Mouse (Mus musculus): ENCODE data around the gene Babam2. TPM values are rescaled to one million over a fixed set of nuclear protein-coding genes. Genes with fewer than 3 reads are reported as not detected.

Gene Babam2
- total and polyA plus RNA-seq, 3 experiments, result 25.2 to 32.9 (median 28.4) TPM

DNA sequence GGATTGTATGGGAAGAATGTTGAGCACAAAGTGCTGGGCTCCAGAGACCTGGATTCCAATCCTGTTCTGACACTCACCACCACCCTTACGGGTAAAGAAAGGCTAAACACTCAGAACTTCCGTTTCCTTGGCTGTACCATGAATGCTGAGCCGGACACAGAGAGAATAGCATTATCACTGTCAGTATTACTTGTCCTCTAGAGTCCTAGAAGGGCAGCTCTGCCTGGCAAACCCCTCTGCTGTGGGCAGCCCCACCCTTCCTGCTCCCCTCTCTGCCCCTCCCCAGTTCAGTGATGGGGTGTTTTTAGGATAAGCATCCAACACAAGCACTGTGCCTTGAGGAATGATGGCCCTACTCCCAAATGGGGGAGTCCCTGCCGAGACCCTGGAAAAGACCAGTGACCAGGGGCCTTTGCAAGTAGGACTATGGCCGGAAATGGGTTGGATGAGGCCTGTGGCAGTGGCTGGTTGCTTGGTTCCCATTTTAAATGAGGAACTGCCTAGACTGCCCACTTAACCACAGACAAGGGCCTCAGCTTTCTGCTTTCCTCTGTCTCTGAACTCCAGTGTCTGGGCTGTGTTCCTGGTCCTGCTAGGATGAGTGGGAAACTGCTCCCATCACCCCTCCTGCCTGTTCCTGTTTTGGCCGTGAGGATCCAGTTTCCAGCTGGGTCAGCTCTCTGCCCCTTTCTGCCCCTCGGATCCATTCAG, 414.9 kb downstream of the Babam2 start:
- Histone ChIP-seq H3K9ac (ENCODE audit: low read depth, low read length) (no peak overlapping the region), H3K79me2 (replicated peaks; ENCODE audit: control insufficient read depth, insufficient read depth, low read length) (no peaks in the 10 kb centered on the region), H3K36me3 (ENCODE audit: control insufficient read depth, insufficient read depth, low read length) (no peaks in the 10 kb centered on the region), H3K27me3 (ENCODE audit: control insufficient read depth, insufficient read depth, low read length) (no peaks in the 10 kb centered on the region), H3K4me1 (ENCODE audit: control insufficient read depth, insufficient read depth, low read length) (no peaks in the 10 kb centered on the region), H3K27ac (no peak overlapping the region), H3K4me3 (no peak overlapping the region)
- WGBS, result 83% methylated on average over 7 of the region's 7 CpGs
- intact Hi-C loops (cut with DNase I), result no loop called here
- DNase-seq, result peak in 1 of 2 experiments; percentile 42
- no peak for TF ChIP-seq POLR2A (IDR thresholded peaks at IDR 0.05; ENCODE audit: insufficient read depth, low read depth, low read length)
- no peak for TF ChIP-seq EP300 (IDR thresholded peaks at IDR 0.05; ENCODE audit: insufficient read depth, low read depth, low read length)
- TF ChIP-seq CTCF (IDR thresholded peaks at IDR 0.05), result no peak

DNA sequence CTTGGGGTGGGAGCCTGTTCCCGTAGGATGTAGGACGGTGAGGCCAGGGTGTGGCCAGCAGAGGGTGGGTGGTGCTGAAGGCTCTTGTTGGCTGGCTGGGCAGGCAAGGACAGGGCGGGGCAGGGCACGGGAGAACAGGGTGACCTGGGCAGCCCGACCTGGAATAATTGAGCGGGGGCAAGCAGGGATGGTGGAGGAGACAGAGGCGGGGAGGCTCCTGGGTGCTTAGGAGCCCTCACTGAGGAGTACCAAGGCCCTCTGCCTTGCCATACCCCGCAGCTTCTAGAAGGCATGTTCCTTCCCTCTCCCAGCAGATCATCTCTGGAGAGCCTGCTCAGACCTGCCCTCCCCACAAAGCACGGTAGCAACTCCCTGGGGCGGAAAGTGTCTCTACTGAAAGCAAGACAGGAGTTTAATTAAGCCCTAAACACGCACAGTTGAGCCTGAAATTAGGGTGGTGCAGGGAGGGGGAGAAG, 423.5 kb downstream of the Babam2 start:
- Histone ChIP-seq H3K27me3 (ENCODE audit: control insufficient read depth, insufficient read depth, low read length) (no peaks in the 10 kb centered on the region), H3K4me1 (ENCODE audit: control insufficient read depth, insufficient read depth, low read length) (no peaks in the 10 kb centered on the region), H3K9ac (ENCODE audit: low read depth, low read length) (no peak overlapping the region), H3K4me3 (no peak overlapping the region), H3K79me2 (replicated peaks; ENCODE audit: control insufficient read depth, insufficient read depth, low read length) (no peaks in the 10 kb centered on the region), H3K27ac (no peak overlapping the region), H3K36me3 (ENCODE audit: control insufficient read depth, insufficient read depth, low read length) (no peaks in the 10 kb centered on the region)
- 61% methylated on average over 11 of the region's 11 CpGs for WGBS
- no peak for TF ChIP-seq EP300 (IDR thresholded peaks at IDR 0.05; ENCODE audit: insufficient read depth, low read depth, low read length)
- TF ChIP-seq POLR2A (IDR thresholded peaks at IDR 0.05; ENCODE audit: insufficient read depth, low read depth, low read length), result no peak
- no peak for TF ChIP-seq CTCF (IDR thresholded peaks at IDR 0.05)
- intact Hi-C loops (cut with DNase I), result no loop called here
- no peak for DNase-seq

DNA sequence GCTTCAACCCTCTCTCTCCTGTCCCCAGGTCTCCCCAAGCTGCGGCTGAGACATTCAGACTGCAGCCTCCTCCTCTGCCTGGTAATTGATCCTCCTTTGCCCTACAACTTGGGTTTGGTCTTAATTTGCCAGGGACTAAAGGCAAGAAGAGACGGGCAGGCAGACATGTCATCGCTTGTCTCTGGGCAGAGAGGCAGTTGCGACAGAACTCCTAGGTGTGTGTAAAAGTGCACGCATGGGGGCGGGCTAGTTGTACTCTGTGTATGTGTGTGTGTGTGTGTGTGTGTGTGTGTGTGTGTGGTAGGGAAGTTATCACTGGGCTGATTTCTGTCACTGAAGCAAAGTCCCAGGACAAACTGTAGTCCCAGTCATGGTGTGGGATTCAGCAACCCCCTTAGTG, 424.5 kb downstream of the Babam2 start:
- DNase-seq, result no peak
- 92% methylated on average over 6 of the region's 6 CpGs for WGBS
- no peaks in the 10 kb centered on the region for H3K36me3 ChIP-seq (ENCODE audit: control insufficient read depth, insufficient read depth, low read length)
- TF ChIP-seq POLR2A (IDR thresholded peaks at IDR 0.05; ENCODE audit: insufficient read depth, low read depth, low read length) (no peak), CTCF (IDR thresholded peaks at IDR 0.05) (no peak), EP300 (IDR thresholded peaks at IDR 0.05; ENCODE audit: insufficient read depth, low read depth, low read length) (no peak)
- no peaks in the 10 kb centered on the region for H3K27me3 ChIP-seq (ENCODE audit: control insufficient read depth, insufficient read depth, low read length)
- no peak overlapping the region for H3K9ac ChIP-seq (ENCODE audit: low read depth, low read length)
- no peaks in the 10 kb centered on the region for H3K4me1 ChIP-seq (ENCODE audit: control insufficient read depth, insufficient read depth, low read length)
- H3K4me3 ChIP-seq, result no peak overlapping the region
- intact Hi-C loops (cut with DNase I), result no loop called here
- no peak overlapping the region for H3K27ac ChIP-seq
- no peaks in the 10 kb centered on the region for H3K79me2 ChIP-seq (replicated peaks; ENCODE audit: control insufficient read depth, insufficient read depth, low read length)

GRCm38 (mm10) chr5:32122363-32122762, 424.9 kb downstream of the Babam2 start:
- WGBS, result 64% methylated on average over 5 of the region's 5 CpGs
- Histone ChIP-seq H3K36me3 (ENCODE audit: control insufficient read depth, insufficient read depth, low read length) (no peaks in the 10 kb centered on the region), H3K27ac (no peak overlapping the region), H3K27me3 (ENCODE audit: control insufficient read depth, insufficient read depth, low read length) (no peaks in the 10 kb centered on the region), H3K4me1 (ENCODE audit: control insufficient read depth, insufficient read depth, low read length) (no peaks in the 10 kb centered on the region), H3K4me3 (no peak overlapping the region), H3K79me2 (replicated peaks; ENCODE audit: control insufficient read depth, insufficient read depth, low read length) (no peaks in the 10 kb centered on the region), H3K9ac (ENCODE audit: low read depth, low read length) (no peak overlapping the region)
- intact Hi-C loops (cut with DNase I), result no loop called here
- TF ChIP-seq EP300 (IDR thresholded peaks at IDR 0.05; ENCODE audit: insufficient read depth, low read depth, low read length) (no peak), POLR2A (IDR thresholded peaks at IDR 0.05; ENCODE audit: insufficient read depth, low read depth, low read length) (no peak), CTCF (IDR thresholded peaks at IDR 0.05) (no peak)
- no peak for DNase-seq

GRCm38 (mm10) chr5:32124957-32125356, 427.5 kb downstream of the Babam2 start:
- intact Hi-C loops (cut with DNase I), result no loop called here
- no peak overlapping the region for H3K9ac ChIP-seq (ENCODE audit: low read depth, low read length)
- no peaks in the 10 kb centered on the region for H3K4me1 ChIP-seq (ENCODE audit: control insufficient read depth, insufficient read depth, low read length)
- H3K36me3 ChIP-seq (ENCODE audit: control insufficient read depth, insufficient read depth, low read length), result no peaks in the 10 kb centered on the region
- H3K27ac ChIP-seq, result no peak overlapping the region
- no peak for DNase-seq
- no peak for TF ChIP-seq EP300 (IDR thresholded peaks at IDR 0.05; ENCODE audit: insufficient read depth, low read depth, low read length)
- no peak for TF ChIP-seq POLR2A (IDR thresholded peaks at IDR 0.05; ENCODE audit: insufficient read depth, low read depth, low read length)
- no peak for TF ChIP-seq CTCF (IDR thresholded peaks at IDR 0.05)
- no peaks in the 10 kb centered on the region for H3K79me2 ChIP-seq (replicated peaks; ENCODE audit: control insufficient read depth, insufficient read depth, low read length)
- H3K4me3 ChIP-seq, result no peak overlapping the region
- WGBS, result 80% methylated on average over 6 of the region's 6 CpGs
- H3K27me3 ChIP-seq (ENCODE audit: control insufficient read depth, insufficient read depth, low read length), result no peaks in the 10 kb centered on the region

- no peaks in the 10 kb centered on the region for H3K36me3 ChIP-seq (ENCODE audit: control insufficient read depth, insufficient read depth, low read length)
- no peak for DNase-seq
- no peaks in the 10 kb centered on the region for H3K79me2 ChIP-seq (replicated peaks; ENCODE audit: control insufficient read depth, insufficient read depth, low read length)
- no peaks in the 10 kb centered on the region for H3K27me3 ChIP-seq (ENCODE audit: control insufficient read depth, insufficient read depth, low read length)
- no peak overlapping the region for H3K27ac ChIP-seq
- intact Hi-C loops (cut with DNase I), result no loop called here
- no peak for TF ChIP-seq EP300 (IDR thresholded peaks at IDR 0.05; ENCODE audit: insufficient read depth, low read depth, low read length)
- no peak for TF ChIP-seq POLR2A (IDR thresholded peaks at IDR 0.05; ENCODE audit: insufficient read depth, low read depth, low read length)
- no peak for TF ChIP-seq CTCF (IDR thresholded peaks at IDR 0.05)
- WGBS, result 91% methylated on average over 3 of the region's 3 CpGs
- H3K4me1 ChIP-seq (ENCODE audit: control insufficient read depth, insufficient read depth, low read length), result no peaks in the 10 kb centered on the region
- no peak overlapping the region for H3K4me3 ChIP-seq
- H3K9ac ChIP-seq (ENCODE audit: low read depth, low read length), result no peak overlapping the region
Observed at GRCm38 (mm10) chr5:32127226-32127625, 429.7 kb downstream of the Babam2 start.
